Mouse (Mus musculus): ENCODE data around the gene Itpr2. TPM values are rescaled to one million over a fixed set of nuclear protein-coding genes. Genes with fewer than 3 reads are reported as not detected.

The Itpr2 gene
- polyA plus RNA-seq, 2 experiments: 0.64 to 1.7 TPM

GRCm38 (mm10) chr6:146513384-146513783, 11.4 kb upstream of the Itpr2 start:
- ATAC-seq (ENCODE audit: insufficient read depth): no peak
- H3K27me3 ChIP-seq (ENCODE audit: control insufficient read depth, insufficient read depth, low read length): no peaks in the 10 kb centered on the region

GRCm38 (mm10) chr6:146511511-146511910, 9.5 kb upstream of the Itpr2 start:
- no peak for DNase-seq (ENCODE audit: low read depth in 3 of 3, low spot score in 3 of 3)
- Histone ChIP-seq H3K9me3 (ENCODE audit: control insufficient read depth, low read length) (no peaks in the 10 kb centered on the region), H3K4me3 (ENCODE audit: insufficient read depth in 1 of 2, low read depth in 2 of 2, low read length in 2 of 2) (no peak overlapping the region), H3K27me3 (ENCODE audit: control insufficient read depth, insufficient read depth, low read length) (no peaks in the 10 kb centered on the region), H3K4me1 (replicated peaks; ENCODE audit: control insufficient read depth in 2 of 2, insufficient read depth in 2 of 2, low read length in 1 of 2) (no peaks in the 10 kb centered on the region), H3K27ac (no peak overlapping the region), H3K36me3 (replicated peaks; ENCODE audit: control insufficient read depth, insufficient read depth, low read depth) (no peaks in the 10 kb centered on the region), H3K4me2 (ENCODE audit: low read depth) (no peak overlapping the region), H3K9ac (replicated peaks) (no peak overlapping the region)
- ATAC-seq (ENCODE audit: insufficient read depth): no peak
- TF ChIP-seq EP300 (IDR thresholded peaks at IDR 0.05; ENCODE audit: low read depth): no peak
- TF ChIP-seq CTCF (IDR thresholded peaks at IDR 0.05; ENCODE audit: low read depth): no peak
- 71% methylated on average over 8 of the region's 8 CpGs for WGBS (ENCODE audit: insufficient replicate concordance)

More at GRCm38 (mm10) chr6:146513384-146513783, 11.4 kb upstream of the Itpr2 start:
- Histone ChIP-seq H3K27ac (no peak overlapping the region), H3K36me3 (replicated peaks; ENCODE audit: control insufficient read depth, insufficient read depth, low read depth) (no peaks in the 10 kb centered on the region), H3K9ac (replicated peaks) (no peak overlapping the region), H3K4me3 (ENCODE audit: insufficient read depth in 1 of 2, low read depth in 2 of 2, low read length in 2 of 2) (no peak overlapping the region), H3K4me2 (ENCODE audit: low read depth) (no peak overlapping the region), H3K9me3 (ENCODE audit: control insufficient read depth, low read length) (no peaks in the 10 kb centered on the region), H3K4me1 (replicated peaks; ENCODE audit: control insufficient read depth in 2 of 2, insufficient read depth in 2 of 2, low read length in 1 of 2) (no peaks in the 10 kb centered on the region)
- 69% methylated on average over 8 of the region's 8 CpGs for WGBS (ENCODE audit: insufficient replicate concordance)
- DNase-seq (ENCODE audit: low read depth in 3 of 3, low spot score in 3 of 3): no peak
- TF ChIP-seq CTCF (IDR thresholded peaks at IDR 0.05; ENCODE audit: low read depth) (no peak), EP300 (IDR thresholded peaks at IDR 0.05; ENCODE audit: low read depth) (no peak)

GRCm38 (mm10) chr6:146509891-146510290, 7.9 kb upstream of the Itpr2 start:
- WGBS (ENCODE audit: insufficient replicate concordance): 19% methylated on average over 2 of the region's 2 CpGs
- no peaks in the 10 kb centered on the region for H3K4me1 ChIP-seq (replicated peaks; ENCODE audit: control insufficient read depth in 2 of 2, insufficient read depth in 2 of 2, low read length in 1 of 2)
- peak in 1 of 3 experiments; percentile 40 for DNase-seq (ENCODE audit: low read depth in 3 of 3, low spot score in 3 of 3)

GRCm38 (mm10) chr6:146504459-146504858, 2.4 kb upstream of the Itpr2 start:
- Histone ChIP-seq H3K4me3 (ENCODE audit: insufficient read depth in 1 of 2, low read depth in 2 of 2, low read length in 2 of 2) (no peak overlapping the region), H3K27ac (no peak overlapping the region), H3K4me1 (replicated peaks; ENCODE audit: control insufficient read depth in 2 of 2, insufficient read depth in 2 of 2, low read length in 1 of 2) (peaks cover 0 to 12% of the 10 kb centered on the region in 2 experiments; a peak in 2 of 4 replicates), H3K9ac (replicated peaks) (no peak overlapping the region), H3K36me3 (replicated peaks; ENCODE audit: control insufficient read depth, insufficient read depth, low read depth) (no peaks in the 10 kb centered on the region), H3K9me3 (ENCODE audit: control insufficient read depth, low read length) (no peaks in the 10 kb centered on the region), H3K27me3 (ENCODE audit: control insufficient read depth, insufficient read depth, low read length) (peaks cover 8% of the 10 kb centered on the region), H3K4me2 (ENCODE audit: low read depth) (no peak overlapping the region)
- 36% methylated on average over 2 of the region's 2 CpGs for WGBS (ENCODE audit: insufficient replicate concordance)
- ATAC-seq (ENCODE audit: insufficient read depth) (no peak), DNase-seq (ENCODE audit: low read depth in 3 of 3, low spot score in 3 of 3) (peak in 2 of 3 experiments; percentile 41 to 42)
- no peak for TF ChIP-seq CTCF (IDR thresholded peaks at IDR 0.05; ENCODE audit: low read depth)
- no peak for TF ChIP-seq EP300 (IDR thresholded peaks at IDR 0.05; ENCODE audit: low read depth)

More at GRCm38 (mm10) chr6:146509891-146510290, 7.9 kb upstream of the Itpr2 start:
- Histone ChIP-seq H3K27me3 (ENCODE audit: control insufficient read depth, insufficient read depth, low read length) (no peaks in the 10 kb centered on the region), H3K9me3 (ENCODE audit: control insufficient read depth, low read length) (no peaks in the 10 kb centered on the region), H3K27ac (no peak overlapping the region), H3K36me3 (replicated peaks; ENCODE audit: control insufficient read depth, insufficient read depth, low read depth) (no peaks in the 10 kb centered on the region), H3K4me2 (ENCODE audit: low read depth) (no peak overlapping the region), H3K4me3 (ENCODE audit: insufficient read depth in 1 of 2, low read depth in 2 of 2, low read length in 2 of 2) (no peak overlapping the region), H3K9ac (replicated peaks) (no peak overlapping the region)
- ATAC-seq (ENCODE audit: insufficient read depth): peak; percentile 56
- TF ChIP-seq CTCF (IDR thresholded peaks at IDR 0.05; ENCODE audit: low read depth): no peak
- TF ChIP-seq EP300 (IDR thresholded peaks at IDR 0.05; ENCODE audit: low read depth): no peak

GRCm38 (mm10) chr6:146502856-146503255, 833 bp upstream of the Itpr2 start:
- TF ChIP-seq EP300 (IDR thresholded peaks at IDR 0.05; ENCODE audit: low read depth) (no peak), CTCF (IDR thresholded peaks at IDR 0.05; ENCODE audit: low read depth) (no peak)
- ATAC-seq (ENCODE audit: insufficient read depth) (no peak), DNase-seq (ENCODE audit: low read depth in 3 of 3, low spot score in 3 of 3) (no peak)
- Histone ChIP-seq H3K9ac (replicated peaks) (no peak overlapping the region), H3K4me1 (replicated peaks; ENCODE audit: control insufficient read depth in 2 of 2, insufficient read depth in 2 of 2, low read length in 1 of 2) (peaks cover 0 to 12% of the 10 kb centered on the region in 2 experiments; a peak in 2 of 4 replicates), H3K36me3 (replicated peaks; ENCODE audit: control insufficient read depth, insufficient read depth, low read depth) (no peaks in the 10 kb centered on the region), H3K4me3 (ENCODE audit: insufficient read depth in 1 of 2, low read depth in 2 of 2, low read length in 2 of 2) (peak overlapping the region in 1 of 2 experiments; percentile 55; a peak in 1 of 4 replicates), H3K27me3 (ENCODE audit: control insufficient read depth, insufficient read depth, low read length) (peaks cover 8% of the 10 kb centered on the region), H3K9me3 (ENCODE audit: control insufficient read depth, low read length) (no peaks in the 10 kb centered on the region), H3K4me2 (ENCODE audit: low read depth) (peak overlapping the region; percentile 63), H3K27ac (no peak overlapping the region)
- 52% methylated on average over 3 of the region's 3 CpGs for WGBS (ENCODE audit: insufficient replicate concordance)
